Mouse (Mus musculus): ENCODE results near the gene Cped1. TPM values are rescaled to one million over a fixed set of nuclear protein-coding genes. Genes with fewer than 3 reads are reported as not detected.

Gene Cped1
- polyA plus RNA-seq (2017; shearing (Covaris generic)) = 1 to 10 TPM in 1 of 2 experiments, under 1 TPM in 1; 0.27 to 1.4 TPM

DNA sequence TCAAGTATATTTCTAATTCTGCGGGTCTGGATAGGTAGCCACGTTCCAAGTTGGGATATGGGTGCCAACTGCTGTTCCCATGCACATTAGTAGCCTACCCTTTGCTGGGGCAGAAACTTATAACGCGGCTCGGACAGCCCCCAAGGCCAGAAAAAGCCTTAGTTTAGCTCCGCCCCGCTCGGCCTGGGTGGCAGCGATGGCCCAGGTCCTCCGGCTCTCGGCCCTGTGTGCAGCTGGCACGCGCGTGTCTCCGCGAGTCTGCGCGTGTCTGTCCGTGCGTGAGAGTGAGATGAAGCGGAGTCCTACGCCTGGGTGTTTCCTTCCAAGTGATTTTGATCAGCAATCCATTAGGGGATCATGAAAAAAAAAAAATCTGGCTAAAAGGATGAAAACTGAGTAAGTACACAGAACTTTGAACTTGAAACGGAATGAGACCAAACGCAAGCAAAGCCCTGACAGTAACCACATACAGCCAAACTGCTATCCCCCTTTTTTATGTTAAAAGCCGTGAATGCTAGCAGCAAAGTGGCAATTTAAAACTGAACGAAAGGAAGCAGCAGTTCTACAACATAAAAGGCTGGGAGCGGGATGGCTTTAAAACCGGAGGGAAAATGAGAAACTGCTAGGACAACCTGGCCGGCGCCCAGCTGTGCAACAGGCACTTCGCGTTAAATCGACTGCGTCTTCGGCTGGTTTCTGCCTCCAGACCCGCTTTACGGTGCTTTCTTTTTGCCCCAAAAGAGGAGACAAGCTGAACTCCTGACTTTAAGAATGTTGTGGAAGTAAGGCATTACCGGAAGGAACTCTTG, at the start of gene Cped1:
Cped1 (plus strand) TSS at position 185 of the 809 bp plus-strand sequence.

DNA sequence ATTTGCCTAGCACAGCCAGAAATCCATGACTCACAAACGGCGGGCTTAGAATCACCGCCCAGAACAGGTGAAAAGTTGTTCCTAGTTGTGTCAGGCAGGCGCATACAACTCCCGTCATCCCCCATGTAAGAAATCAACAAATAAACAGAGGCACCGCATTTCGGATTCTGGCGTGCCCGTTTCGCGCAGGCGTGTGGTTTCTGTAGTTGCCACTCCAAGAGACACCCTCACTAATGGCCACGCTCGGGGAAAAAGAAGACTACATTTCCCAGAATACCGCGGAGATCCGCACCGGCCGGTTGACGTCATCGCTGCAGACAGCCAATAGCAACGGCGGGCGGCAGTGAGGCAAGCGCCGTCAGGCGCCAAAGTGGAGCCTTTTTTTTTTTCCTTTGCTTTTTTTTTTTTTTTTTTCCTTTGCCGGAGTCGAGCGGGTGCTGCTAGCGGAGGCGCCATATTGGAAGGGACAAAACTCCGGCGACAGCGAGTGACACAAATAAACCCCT, 36.4 kb upstream of the Cped1 start, which contains the start of gene Ing3:
Ing3 (plus strand) TSS at position 346 of the 506 bp plus-strand sequence.

GRCm38 (mm10) chr6:22288004-22288736, 302.5 kb downstream of the Cped1 start, which contains the start of gene Wnt16:
Wnt16 (plus strand) TSS chr6:22288227.

Other genes starting within 250 kb of the Cped1 start
- gene Tspan12, start 133.4 kb upstream of the Cped1 start, polyA plus RNA-seq (2017; shearing (Covaris generic)) = 1 to 10 TPM in 1 of 2 experiments, under 1 TPM in 1; 0.65 to 1.2 TPM
- 10 to 100 TPM; 24.8 to 37.6 TPM for gene Ing3, start 36.3 kb upstream of the Cped1 start, polyA plus RNA-seq (2017; shearing (Covaris generic))